Mouse (Mus musculus) Patski (cell line): ENCODE results near the gene Smtn. TPM values are rescaled to one million over a fixed set of nuclear protein-coding genes. Genes with fewer than 3 reads are reported as not detected.
A peak's percentile ranks its signal among the peaks of the same experiment; 100 is the strongest.

Experiments
- ATAC-seq: fragments of 100-300 bp; one replicate; pipeline ENCODE4 v1.8.0; 2021
- CTCF ChIA-PET: fragments of 350-600 bp; sonication (Branson Sonifier 250); formaldehyde crosslinking; loops from one replicate; lab custom pipeline; 2022; ENCODE audit warnings: inconsistent platforms; lab: Charles Lee
- POLR2A ChIA-PET: fragments of 350-600 bp; sonication (Branson Sonifier 250); formaldehyde crosslinking; loops from one replicate; lab custom pipeline; 2022; ENCODE audit warnings: antibody characterized with exemption, inconsistent platforms; lab: Charles Lee
- DNase-seq: peaks from one replicate; pipeline ENCODE4 v3.0.0-alpha.2; 2011; ENCODE audit warnings: low read depth, low spot score
- H3K27me3 ChIP-seq: fragments of 371-371 bp; one replicate; pipeline ENCODE4 v1.5.1; 2021
- CTCF ChIP-seq: fragments of 100-300 bp; IDR thresholded peaks from one replicate; pipeline ENCODE4 v1.5.1; 2021
- in situ Hi-C: fragments of 300-500 bp; cut with MboI; formaldehyde crosslinking; loops from 3 replicates; pipeline ENCODE4 v1.11.1; 2018; ENCODE audit warnings: low pct_unique_long_range_greater_than_20kb, mixed read lengths
- polyA plus RNA-seq: library from polyadenylated mRNA; unstranded; gene quantifications from one replicate; pipeline ENCODE4 v1.2.3, GENCODE M21; 2021

Smtn gene
- polyA plus RNA-seq, 1 experiment from 2014 or later = 154 TPM

- ChIA-PET POLR2A (no interaction called here), CTCF (interaction anchor here (0.8 kb wide), 1 partner anchor 8 kb away, joined by 4 read pairs; no protein-coding TSS in a partner anchor)
- no peak for TF ChIP-seq CTCF
- no peak for ATAC-seq
- no peaks in the 10 kb centered on the region for H3K27me3 ChIP-seq
- in situ Hi-C loops = no loop called here
- no peak for DNase-seq
Measured at GRCm38 (mm10) chr11:3547969-3548368, 7.6 kb upstream of the Smtn start.

GRCm38 (mm10) chr11:3547047-3547446, 6.6 kb upstream of the Smtn start:
- TF ChIP-seq CTCF = no peak
- H3K27me3 ChIP-seq = no peaks in the 10 kb centered on the region
- POLR2A ChIA-PET = no interaction called here
- ATAC-seq = no peak
- CTCF ChIA-PET = no interaction called here
- in situ Hi-C loops = no loop called here
- no peak for DNase-seq

GRCm38 (mm10) chr11:3546242-3546562, 5.8 kb upstream of the Smtn start:
- ATAC-seq = no peak
- CTCF ChIA-PET = no interaction called here
- TF ChIP-seq CTCF = no peak
- no peaks in the 10 kb centered on the region for H3K27me3 ChIP-seq
- POLR2A ChIA-PET = no interaction called here
- no peak for DNase-seq
- in situ Hi-C loops = no loop called here

- H3K27me3 ChIP-seq = no peaks in the 10 kb centered on the region
- in situ Hi-C loops = no loop called here
- CTCF ChIA-PET = no interaction called here
- no peak for TF ChIP-seq CTCF
- POLR2A ChIA-PET = no interaction called here
- ATAC-seq (no peak), DNase-seq (no peak)
Measured at GRCm38 (mm10) chr11:3545531-3546241, 5.3 kb upstream of the Smtn start.

GRCm38 (mm10) chr11:3544409-3544808, 4.0 kb upstream of the Smtn start:
- DNase-seq (no peak), ATAC-seq (no peak)
- in situ Hi-C loops = no loop called here
- no peak for TF ChIP-seq CTCF
- POLR2A ChIA-PET = no interaction called here
- CTCF ChIA-PET = interaction anchor here (1.0 to 1.1 kb wide), 2 partner anchors 12 to 24 kb away, joined by 3 read pairs; no protein-coding TSS in a partner anchor
- no peaks in the 10 kb centered on the region for H3K27me3 ChIP-seq

- no peak for DNase-seq
- CTCF ChIA-PET = interaction anchor here (1.0 to 1.1 kb wide), 2 partner anchors 13 to 28 kb away, joined by 3 read pairs; partner anchors contain the start of gene Selenom
- no peak for ATAC-seq
- in situ Hi-C loops = no loop called here
- no peaks in the 10 kb centered on the region for H3K27me3 ChIP-seq
- no peak for TF ChIP-seq CTCF
- POLR2A ChIA-PET = no interaction called here
Measured at GRCm38 (mm10) chr11:3543001-3543400, 2.6 kb upstream of the Smtn start.

GRCm38 (mm10) chr11:3541932-3542331, 1.5 kb upstream of the Smtn start:
- in situ Hi-C loops = no loop called here
- no peak for TF ChIP-seq CTCF
- no peak for DNase-seq
- ChIA-PET CTCF (no interaction called here), POLR2A (no interaction called here)
- ATAC-seq = no peak
- H3K27me3 ChIP-seq = no peaks in the 10 kb centered on the region

GRCm38 (mm10) chr11:3539826-3540196, 601 bp downstream of the Smtn start:
- no peak for TF ChIP-seq CTCF
- in situ Hi-C loops = loop anchor here (10.0 kb wide), 2 partner anchors 65 to 345 kb away; no protein-coding TSS in a partner anchor
- ChIA-PET POLR2A (interaction anchor here (1.5 kb wide), 1 partner anchor 109 kb away, joined by 4 read pairs; the partner anchor contains the start of gene Morc2a), CTCF (interaction anchor here (0.8 to 1.9 kb wide), 3 partner anchors 27 to 130 kb away, joined by 3 to 4 read pairs (median 4); no protein-coding TSS in a partner anchor)
- no peaks in the 10 kb centered on the region for H3K27me3 ChIP-seq
- DNase-seq = no peak
- ATAC-seq = no peak

GRCm38 (mm10) chr11:3539111-3539825, 1.1 kb downstream of the Smtn start:
- ATAC-seq = peak; percentile 72
- DNase-seq = peak; percentile 73
- no peak for TF ChIP-seq CTCF
- no peaks in the 10 kb centered on the region for H3K27me3 ChIP-seq
- ChIA-PET CTCF (interaction anchor here (0.8 to 1.9 kb wide), 3 partner anchors 27 to 131 kb away, joined by 3 to 4 read pairs (median 4); no protein-coding TSS in a partner anchor), POLR2A (interaction anchor here (1.5 kb wide), 1 partner anchor 110 kb away, joined by 4 read pairs; the partner anchor contains the start of gene Morc2a)
- in situ Hi-C loops = loop anchor here (10.0 kb wide), 2 partner anchors 66 to 346 kb away; no protein-coding TSS in a partner anchor

GRCm38 (mm10) chr11:3538341-3538740, 2.1 kb downstream of the Smtn start:
- peak; percentile 0 for ATAC-seq
- in situ Hi-C loops = loop anchor here (10.0 kb wide), 2 partner anchors 66 to 346 kb away; no protein-coding TSS in a partner anchor
- CTCF ChIA-PET = interaction anchor here (1.2 to 1.7 kb wide), 2 partner anchors 28 to 67 kb away, joined by 4 read pairs; no protein-coding TSS in a partner anchor
- POLR2A ChIA-PET = interaction anchor here (1.5 to 1.8 kb wide), 2 partner anchors 63 to 111 kb away, joined by 4 to 5 read pairs; partner anchors contain the start of gene Morc2a
- peak; percentile 62 for DNase-seq
- TF ChIP-seq CTCF = no peak
- no peaks in the 10 kb centered on the region for H3K27me3 ChIP-seq
